Mouse (Mus musculus) cortical plate, adult 2 months (tissue): ENCODE measurements around the gene Rere. TPM values are rescaled to one million over a fixed set of nuclear protein-coding genes. Genes with fewer than 3 reads are reported as not detected.

ENCODE experiments used
- H3K27ac ChIP-seq: fragments of 200-500 bp; 2 replicates; pipeline ENCODE4 v1.5.1; 2012; ENCODE audit warnings: low read length, control low read depth, inconsistent platforms; ENCODE audit not compliant: insufficient read depth
- H3K4me1 ChIP-seq: fragments of 200-500 bp; 2 replicates; pipeline ENCODE4 v1.6.1; 2011; ENCODE audit warnings: low read length; ENCODE audit not compliant: control insufficient read depth, insufficient read depth
- H3K4me3 ChIP-seq: fragments of 200-500 bp; 2 replicates; pipeline ENCODE4 v1.5.1; 2011; ENCODE audit warnings: mild to moderate bottlenecking, low read length, control low read depth; ENCODE audit not compliant: insufficient read depth
- CTCF ChIP-seq: fragments of 200-500 bp; IDR thresholded peaks from 2 replicates; pipeline ENCODE4 v1.5.1; 2011; ENCODE audit warnings: mild to moderate bottlenecking, control low read depth, low read length; ENCODE audit not compliant: insufficient read depth; ENCODE audit errors: extremely low read depth
- POLR2A ChIP-seq: fragments of 200-500 bp; IDR thresholded peaks from 2 replicates; pipeline ENCODE4 v1.6.1; 2011; ENCODE audit warnings: mild to moderate bottlenecking, low read length, control low read depth; ENCODE audit not compliant: insufficient read depth; ENCODE audit errors: extremely low read depth
- polyA plus RNA-seq: library from polyadenylated mRNA; depleted of rRNA; stranded (reverse); fragments of >200 nt; gene quantifications from 2 replicates; pipeline ENCODE4 v1.2.3, GENCODE M21; 2012

Gene Rere
- polyA plus RNA-seq, 1 experiment: 44.2 TPM

- Histone ChIP-seq H3K4me1 (peaks cover 18% of the 10 kb centered on the region), H3K27ac (no peak overlapping the region), H3K4me3 (no peak overlapping the region)
- no peak for TF ChIP-seq CTCF
- TF ChIP-seq POLR2A: no peak
These were observed 124.3 kb downstream of the Rere start for GRCm38 (mm10) chr4:150405786-150406185.

- no peak overlapping the region for H3K4me3 ChIP-seq
- TF ChIP-seq POLR2A: no peak
- TF ChIP-seq CTCF: no peak
- no peak overlapping the region for H3K27ac ChIP-seq
- peaks cover 16% of the 10 kb centered on the region for H3K4me1 ChIP-seq
These were observed 124.9 kb downstream of the Rere start for GRCm38 (mm10) chr4:150406320-150406719.

GRCm38 (mm10) chr4:150406821-150407220 is 125.4 kb downstream of the Rere start:
- no peak overlapping the region for H3K27ac ChIP-seq
- no peak overlapping the region for H3K4me3 ChIP-seq
- no peak for TF ChIP-seq POLR2A
- TF ChIP-seq CTCF: no peak
- peaks cover 15% of the 10 kb centered on the region for H3K4me1 ChIP-seq

GRCm38 (mm10) chr4:150414296-150414695 is 132.8 kb downstream of the Rere start:
- Histone ChIP-seq H3K27ac (no peak overlapping the region), H3K4me3 (no peak overlapping the region), H3K4me1 (peaks cover 6% of the 10 kb centered on the region)
- TF ChIP-seq CTCF (no peak), POLR2A (no peak)

- Histone ChIP-seq H3K4me3 (no peak overlapping the region), H3K27ac (no peak overlapping the region), H3K4me1 (peaks cover 9% of the 10 kb centered on the region)
- TF ChIP-seq CTCF (no peak), POLR2A (no peak)
These were observed 133.3 kb downstream of the Rere start for GRCm38 (mm10) chr4:150414759-150415158.

- no peak overlapping the region for H3K27ac ChIP-seq
- peaks cover 9% of the 10 kb centered on the region for H3K4me1 ChIP-seq
- no peak overlapping the region for H3K4me3 ChIP-seq
- TF ChIP-seq POLR2A (no peak), CTCF (no peak)
These were observed 134.0 kb downstream of the Rere start for GRCm38 (mm10) chr4:150415227-150415969.

GRCm38 (mm10) chr4:150420576-150421263 is 139.3 kb downstream of the Rere start:
- Histone ChIP-seq H3K27ac (no peak overlapping the region), H3K4me1 (peaks cover 4% of the 10 kb centered on the region), H3K4me3 (no peak overlapping the region)
- TF ChIP-seq CTCF (no peak), POLR2A (no peak)

GRCm38 (mm10) chr4:150426098-150426879 is 144.8 kb downstream of the Rere start:
- no peak overlapping the region for H3K4me3 ChIP-seq
- H3K27ac ChIP-seq: no peak overlapping the region

GRCm38 (mm10) chr4:150426880-150427476 is 145.5 kb downstream of the Rere start:
- Histone ChIP-seq H3K27ac (no peak overlapping the region), H3K4me1 (peaks cover 3% of the 10 kb centered on the region), H3K4me3 (no peak overlapping the region)
- TF ChIP-seq CTCF (no peak), POLR2A (no peak)

More at GRCm38 (mm10) chr4:150426098-150426879, 144.8 kb downstream of the Rere start:
- H3K4me1 ChIP-seq: peaks cover 3% of the 10 kb centered on the region
- TF ChIP-seq POLR2A (no peak), CTCF (no peak)

GRCm38 (mm10) chr4:150428762-150429161 is 147.3 kb downstream of the Rere start:
- TF ChIP-seq POLR2A (no peak), CTCF (no peak)
- H3K4me3 ChIP-seq: no peak overlapping the region
- H3K4me1 ChIP-seq: peaks cover 3% of the 10 kb centered on the region
- H3K27ac ChIP-seq: no peak overlapping the region
